Mouse (Mus musculus) spleen, adult 12 weeks (tissue): ENCODE measurements at regions not wholly inside any gene's neighbourhood (a gene's known extent, or its start where the extent isn't known, plus 50 kb on each side); places are given as distances from the start of the nearest gene placed in this dataset.

ENCODE experiments used
- DNase-seq: peaks from one replicate; pipeline ENCODE4 v3.0.0; 2022; ENCODE audit warnings: low spot score

DNA sequence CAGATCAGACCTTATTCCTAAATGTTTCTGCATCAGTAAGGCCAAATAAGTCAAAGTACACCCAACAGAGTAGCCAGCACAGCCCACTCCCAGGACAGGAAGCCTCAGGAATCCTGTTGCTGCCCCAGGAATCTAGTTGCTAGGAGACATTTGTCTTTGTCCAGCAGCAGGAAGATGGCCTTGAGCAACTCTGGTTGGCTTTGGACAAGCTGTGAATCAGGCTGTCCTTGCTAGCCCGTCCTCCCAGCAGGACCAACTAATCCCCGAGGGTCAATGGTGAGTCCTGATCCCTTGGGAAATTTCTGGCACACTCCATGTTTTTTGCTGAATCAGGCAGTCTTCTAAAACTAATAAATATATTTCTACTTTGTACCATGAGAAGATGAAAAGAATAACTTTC lies 317.1 kb downstream of the Mtx2 start:
- DNase-seq: no peak

GRCm38 (mm10) chr2:75144861-75145260 lies 319.3 kb downstream of the Mtx2 start:
- DNase-seq: no peak

- no peak for DNase-seq
These were observed 320.7 kb downstream of the Mtx2 start for GRCm38 (mm10) chr2:75146256-75146655.

GRCm38 (mm10) chr2:75147399-75147798 lies 321.8 kb downstream of the Mtx2 start:
- no peak for DNase-seq

DNA sequence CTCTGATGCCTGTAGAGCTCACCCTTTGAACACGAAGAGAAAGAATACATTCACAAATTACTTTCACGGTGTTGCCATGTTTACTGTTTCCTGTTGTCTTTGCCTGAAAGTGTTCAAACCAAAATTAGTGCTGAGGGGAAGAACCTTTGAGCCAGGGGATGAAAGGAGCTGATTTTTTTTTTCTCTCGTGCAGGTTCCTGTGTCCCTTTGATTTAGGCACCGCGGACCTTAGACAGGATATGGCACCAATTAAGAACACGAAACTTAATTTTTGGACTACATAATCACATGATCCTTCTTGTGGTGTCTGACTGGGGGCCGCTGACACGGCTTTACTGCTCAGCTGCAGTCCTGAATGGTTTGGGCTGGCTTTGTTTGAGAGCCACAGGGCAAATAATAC lies 322.4 kb downstream of the Mtx2 start:
- no peak for DNase-seq

- DNase-seq: no peak
These were observed 323.4 kb downstream of the Mtx2 start for GRCm38 (mm10) chr2:75149036-75149435.

- DNase-seq: no peak
These were observed 324.0 kb downstream of the Mtx2 start for GRCm38 (mm10) chr2:75149562-75149961.

- no peak for DNase-seq
These were observed 325.4 kb downstream of the Mtx2 start for GRCm38 (mm10) chr2:75150986-75151385.

DNA sequence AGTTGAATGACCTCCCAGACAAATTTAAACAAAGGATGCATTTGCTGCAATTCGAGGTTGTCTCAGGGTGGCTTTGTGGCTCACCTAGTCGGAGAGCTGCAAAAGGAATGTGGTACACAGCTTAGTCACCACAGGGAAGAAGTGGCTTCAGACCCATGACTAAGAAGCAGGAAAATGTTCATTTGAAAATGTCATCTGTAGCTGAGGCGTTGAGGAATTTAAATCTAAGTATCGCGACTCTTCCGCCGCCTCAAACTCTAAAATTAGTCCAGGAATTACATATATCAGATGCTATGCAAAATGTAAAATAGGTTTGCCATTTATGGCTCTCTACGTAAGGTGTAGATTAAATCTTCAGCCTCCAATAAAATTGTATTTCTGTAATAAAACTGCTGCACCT lies 325.9 kb downstream of the Mtx2 start:
- DNase-seq: no peak

DNA sequence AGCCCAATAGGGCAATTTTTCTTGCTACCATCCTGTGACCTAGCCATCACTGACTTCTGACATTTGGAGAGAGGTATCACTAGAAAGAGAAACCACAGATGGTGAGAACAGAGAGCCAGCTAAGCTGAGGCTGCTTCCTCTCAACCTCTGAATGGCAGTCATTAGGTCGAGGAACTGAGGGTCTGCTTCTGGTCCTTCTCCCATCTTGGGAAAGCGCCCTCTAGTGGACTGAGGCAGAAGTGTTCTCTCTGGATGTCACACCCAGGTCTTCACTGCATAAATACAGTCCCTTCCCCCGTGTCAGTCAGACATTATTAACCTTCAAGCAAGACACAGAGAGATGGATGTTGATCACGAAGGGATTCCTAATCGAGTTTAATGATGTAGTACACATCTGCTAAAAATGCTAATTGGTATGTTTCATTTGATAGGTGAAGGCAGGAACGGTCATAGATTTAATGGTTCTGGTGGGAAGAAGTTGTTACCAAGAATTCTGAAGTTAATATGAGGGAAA lies 326.9 kb downstream of the Mtx2 start:
- no peak for DNase-seq

GRCm38 (mm10) chr2:75154448-75154847 lies 328.8 kb downstream of the Mtx2 start:
- no peak for DNase-seq

DNA sequence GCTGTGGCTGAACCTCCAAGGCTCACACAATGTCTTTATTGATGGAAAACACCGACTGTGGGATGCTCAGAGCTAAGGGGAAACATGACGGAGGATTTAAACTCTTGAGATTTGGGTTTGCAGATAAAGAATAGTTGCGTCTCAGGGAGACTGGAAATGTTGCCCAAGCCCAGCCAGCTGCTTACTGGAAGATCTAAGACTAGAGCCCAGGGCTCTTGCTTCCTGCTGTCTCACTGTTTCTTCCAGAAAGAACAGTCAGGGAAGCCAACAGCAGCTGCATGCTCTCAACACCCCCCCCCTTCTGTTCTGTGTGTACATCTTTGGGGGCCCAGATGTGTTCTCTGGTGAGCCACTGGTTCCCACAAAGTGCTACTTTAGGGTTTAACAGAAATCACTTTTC lies 333.0 kb downstream of the Mtx2 start:
- DNase-seq: no peak

DNA sequence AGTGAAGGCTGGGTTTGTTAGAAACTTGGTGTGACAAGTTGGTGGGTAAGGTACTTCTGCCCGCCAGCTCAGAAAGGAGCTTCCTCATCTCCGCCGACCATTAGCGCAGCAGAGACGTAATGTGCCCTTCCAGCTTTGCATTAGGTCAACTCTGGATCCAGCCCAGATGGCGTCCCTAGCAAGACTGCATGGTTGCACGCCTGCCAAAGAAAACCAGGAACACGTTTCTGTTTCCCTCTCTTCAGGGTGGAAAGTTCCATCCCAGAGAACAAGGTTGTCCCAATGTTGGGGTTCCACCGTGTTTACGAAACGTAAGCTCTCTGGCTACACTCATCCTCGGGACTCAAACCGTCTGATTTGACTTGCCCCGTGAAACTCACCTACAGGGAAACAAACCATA lies 335.5 kb downstream of the Mtx2 start:
- DNase-seq: no peak

- DNase-seq: no peak
These were observed 339.4 kb downstream of the Mtx2 start for GRCm38 (mm10) chr2:75164987-75165386.

GRCm38 (mm10) chr2:75176267-75176666 lies 350.7 kb downstream of the Mtx2 start:
- no peak for DNase-seq

GRCm38 (mm10) chr2:75183293-75183692 lies 357.7 kb downstream of the Mtx2 start:
- DNase-seq: no peak

DNA sequence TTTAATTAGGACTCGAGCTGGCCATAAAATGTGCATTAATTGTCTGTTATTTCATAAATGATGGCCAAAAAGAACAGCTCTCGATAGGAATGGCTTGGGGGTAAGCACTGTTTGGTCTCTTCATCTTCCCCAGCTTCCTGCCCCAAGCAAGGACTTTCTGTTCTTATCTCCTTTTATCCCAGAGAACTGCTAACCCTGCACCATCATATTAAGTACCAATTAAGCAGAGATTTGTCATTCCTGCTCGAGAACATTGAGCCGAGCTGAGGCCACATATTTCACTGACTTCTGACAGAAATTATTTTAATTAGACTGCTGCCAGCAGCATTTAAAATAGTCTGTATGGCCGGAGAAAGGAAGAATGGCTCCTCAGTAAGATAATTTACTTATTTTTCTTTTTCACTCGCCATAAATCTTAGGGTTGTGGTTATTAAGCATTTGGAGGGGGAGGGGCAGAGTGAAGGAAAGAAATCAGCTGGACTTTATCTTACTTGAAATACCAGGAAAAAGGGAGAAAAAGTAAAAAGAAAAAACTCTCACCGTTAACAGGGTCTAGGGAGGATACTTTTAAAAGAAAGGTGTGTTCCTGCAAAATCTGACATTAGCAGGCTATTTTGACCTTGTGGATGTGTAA lies 377.1 kb downstream of the Mtx2 start:
- DNase-seq: no peak

DNA sequence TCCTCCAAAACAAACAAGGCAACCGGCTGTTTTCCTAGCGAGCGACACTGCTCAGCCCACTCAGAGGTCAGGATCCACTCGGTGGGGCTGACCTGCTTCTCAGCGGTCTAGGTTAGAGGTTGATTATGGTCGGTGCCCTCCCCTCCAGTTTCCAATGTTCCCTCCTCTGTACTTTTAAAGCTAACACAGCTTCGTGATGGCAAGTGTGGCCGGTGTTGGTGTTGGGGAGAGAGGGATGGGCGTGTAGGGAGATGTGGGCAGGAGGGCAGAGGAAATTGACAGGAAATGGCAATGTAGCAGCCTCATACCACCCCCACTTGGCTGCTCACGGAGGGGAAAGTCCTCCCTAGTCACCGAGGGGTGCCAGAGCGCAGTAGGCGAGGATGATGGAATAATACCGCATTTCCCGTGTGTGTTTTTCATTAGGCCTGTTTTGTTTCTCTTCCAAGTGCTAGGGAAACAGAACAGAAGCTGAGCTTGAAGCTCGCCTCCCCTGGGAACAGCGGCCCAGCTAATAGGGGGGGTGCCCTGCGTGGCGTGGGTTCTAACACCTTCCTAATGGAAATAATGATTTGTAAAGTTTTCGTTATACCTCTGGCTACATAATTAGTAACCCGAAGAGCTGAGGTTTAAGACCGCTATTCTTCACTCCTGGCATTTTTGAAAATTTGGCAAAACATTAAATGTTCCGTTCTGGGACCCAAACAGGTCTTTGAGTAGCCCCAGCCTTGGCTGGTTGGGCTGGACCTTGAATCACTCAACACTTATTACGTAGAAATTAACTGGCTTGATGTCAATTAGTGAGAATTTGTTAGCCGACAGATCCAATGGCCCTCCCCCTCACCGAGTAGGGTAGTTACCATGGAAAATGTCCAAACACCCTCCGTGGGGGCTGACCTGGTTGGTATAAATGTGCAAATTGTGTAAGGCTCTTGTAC lies 383.5 kb downstream of the Mtx2 start:
- no peak for DNase-seq

- no peak for DNase-seq
These were observed 384.4 kb downstream of the Mtx2 start for GRCm38 (mm10) chr2:75209790-75210583.

DNA sequence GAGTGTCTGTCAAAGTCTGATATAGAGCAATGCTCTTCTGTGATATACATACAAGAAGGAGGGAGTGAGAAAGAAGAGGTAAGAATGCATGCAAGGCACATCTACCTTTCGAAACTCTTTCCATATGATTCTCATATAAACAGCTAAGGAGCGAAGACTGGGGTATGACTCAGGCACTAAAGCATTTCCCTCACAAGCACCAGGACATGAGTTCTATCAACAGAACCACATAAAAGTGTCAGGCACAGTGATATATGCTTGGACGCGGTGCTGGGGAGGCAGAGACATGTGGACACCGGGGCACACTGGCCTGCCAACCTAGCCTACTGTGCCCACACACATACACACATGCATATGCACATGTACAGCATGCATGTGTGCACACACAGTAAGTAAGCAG lies 391.3 kb downstream of the Mtx2 start:
- no peak for DNase-seq

DNA sequence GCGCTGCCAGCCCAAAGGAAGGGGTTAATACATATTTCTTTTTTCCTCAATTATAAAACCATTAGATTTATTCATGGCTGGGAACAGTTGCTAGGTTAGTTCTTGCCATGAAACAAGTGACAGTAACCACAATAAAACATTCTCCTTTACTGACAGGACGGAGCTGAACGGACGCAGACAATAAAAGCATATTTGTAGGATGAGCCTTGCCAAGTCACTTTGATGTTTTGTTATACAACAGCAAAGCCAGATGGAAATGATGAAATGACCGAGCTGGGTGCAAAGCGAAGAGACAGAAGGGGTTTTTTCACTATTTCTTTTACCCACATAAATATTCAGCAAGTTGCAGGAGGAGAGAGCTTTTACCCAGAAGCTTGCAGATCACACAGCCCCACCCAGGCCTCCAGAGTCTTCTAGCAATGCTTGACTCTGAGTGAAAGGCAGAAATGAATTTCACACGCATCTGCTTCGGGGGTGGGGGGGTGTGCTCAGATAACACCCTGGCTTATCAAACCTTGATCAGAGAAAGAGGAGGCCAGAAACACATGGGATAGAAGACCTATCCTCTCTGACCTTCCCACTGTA lies 395.3 kb downstream of the Mtx2 start:
- no peak for DNase-seq

GRCm38 (mm10) chr2:75224443-75224842 lies 398.8 kb downstream of the Mtx2 start:
- DNase-seq: no peak
